Mouse (Mus musculus) testis, adult 2 months (tissue): Measurements from ENCODE around the gene Tac2. TPM values are rescaled to one million over a fixed set of nuclear protein-coding genes. Genes with fewer than 3 reads are reported as not detected.

Source experiments
- H3K27ac ChIP-seq: fragments of 200-500 bp; 2 replicates; pipeline ENCODE4 v1.5.1; 2012; ENCODE audit warnings: low read depth, low read length; ENCODE audit not compliant: control insufficient read depth, insufficient read depth
- H3K27me3 ChIP-seq: fragments of 200-500 bp; 2 replicates; pipeline ENCODE4 v1.6.1; 2012; ENCODE audit warnings: mild to moderate bottlenecking, low read length, moderate library complexity; ENCODE audit not compliant: control insufficient read depth, insufficient read depth
- H3K36me3 ChIP-seq: fragments of 200-500 bp; 2 replicates; pipeline ENCODE4 v1.6.1; 2012; ENCODE audit warnings: mild to moderate bottlenecking, low read length; ENCODE audit not compliant: control insufficient read depth, insufficient read depth
- H3K4me1 ChIP-seq: fragments of 200-500 bp; 2 replicates; pipeline ENCODE4 v1.6.1; 2012; ENCODE audit warnings: low read length; ENCODE audit not compliant: control insufficient read depth, insufficient read depth
- H3K4me3 ChIP-seq: fragments of 200-500 bp; 2 replicates; pipeline ENCODE4 v1.5.1; 2012; ENCODE audit warnings: low read depth, mild to moderate bottlenecking, low read length, moderate library complexity, mixed read lengths; ENCODE audit not compliant: control insufficient read depth
- CTCF ChIP-seq: fragments of 200-500 bp; IDR thresholded peaks from 2 replicates; pipeline ENCODE4 v1.5.1; 2012; ENCODE audit warnings: low read depth, mild to moderate bottlenecking, inconsistent platforms, low read length, moderate library complexity; ENCODE audit not compliant: control insufficient read depth, insufficient read depth, insufficient replicate concordance
- POLR2A ChIP-seq: fragments of 200-500 bp; IDR thresholded peaks from 2 replicates; pipeline ENCODE4 v1.6.1; 2012; ENCODE audit warnings: low read depth, mild to moderate bottlenecking, inconsistent platforms, low read length, moderate library complexity; ENCODE audit not compliant: control insufficient read depth
- polyA plus RNA-seq: library from polyadenylated mRNA; depleted of rRNA; stranded (reverse); fragments of >200 nt; gene quantifications from 2 replicates; pipeline ENCODE4 v1.2.3, GENCODE M21; 2012; rRNA removed

The Tac2 gene
- not detected in 2 replicates for polyA plus RNA-seq

- TF ChIP-seq POLR2A (no peak), CTCF (no peak)
- no peak within 1 kb of the TSS for H3K27ac ChIP-seq
- no peaks in the 10 kb centered on the region for H3K4me1 ChIP-seq
- no peak within 1 kb of the TSS for H3K4me3 ChIP-seq
- no peaks in the 10 kb centered on the region for H3K36me3 ChIP-seq
- no peaks in the 10 kb centered on the region for H3K27me3 ChIP-seq
Measured at GRCm38 (mm10) chr10:127724178-127724577, at the start of gene Tac2. Gene Tac2 (plus strand): TSS chr10:127724478.

- H3K36me3 ChIP-seq: peaks cover 4% of the 10 kb centered on the region; the same call in 1 of the 2 replicates
- peaks cover 4% of the 10 kb centered on the region for H3K4me1 ChIP-seq
- peak overlapping the region; percentile 81 for H3K4me3 ChIP-seq
- H3K27ac ChIP-seq: peak overlapping the region; percentile 82
- no peaks in the 10 kb centered on the region for H3K27me3 ChIP-seq
- TF ChIP-seq CTCF (peak; percentile 68; the same call in 1 of the 2 replicates), POLR2A (no peak)
Measured at GRCm38 (mm10) chr10:127674794-127675522, 49.3 kb upstream of the Tac2 start.

DNA sequence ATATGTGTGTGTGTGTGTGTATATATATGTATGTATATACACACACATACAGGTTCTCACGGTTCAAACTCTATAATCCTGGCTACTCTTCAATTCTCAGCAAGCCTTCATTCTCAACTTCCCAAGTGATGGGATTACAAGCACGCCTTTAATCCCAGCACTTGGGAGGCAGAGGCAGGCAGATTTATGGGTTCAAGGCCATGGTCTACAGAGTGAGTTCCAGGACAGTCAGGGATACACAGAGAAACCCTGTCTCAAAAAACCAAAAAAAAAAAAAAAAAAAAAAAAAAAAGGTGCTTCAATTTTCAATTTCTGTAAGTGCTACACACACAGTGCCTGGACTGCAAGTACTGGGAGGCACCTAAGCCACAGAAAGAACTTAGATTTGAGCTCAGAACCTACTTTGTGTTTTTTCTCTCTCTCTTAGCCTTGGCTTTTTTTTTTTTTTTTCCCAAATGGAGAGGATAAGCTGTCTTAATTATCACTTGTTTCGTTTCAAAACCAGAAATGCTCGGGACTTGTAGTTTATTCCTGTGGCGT, 48.3 kb upstream of the Tac2 start:
- H3K36me3 ChIP-seq: peaks cover 4% of the 10 kb centered on the region; the same call in 1 of the 2 replicates
- H3K27ac ChIP-seq: peak overlapping the region; percentile 92
- no peaks in the 10 kb centered on the region for H3K27me3 ChIP-seq
- TF ChIP-seq POLR2A: no peak
- TF ChIP-seq CTCF: no peak
- H3K4me3 ChIP-seq: peak overlapping the region; percentile 90; the same call in 1 of the 2 replicates
- peaks cover 4% of the 10 kb centered on the region for H3K4me1 ChIP-seq

- TF ChIP-seq CTCF: no peak
- TF ChIP-seq POLR2A: peak; percentile 94
- peaks cover 4% of the 10 kb centered on the region for H3K4me1 ChIP-seq
- peak overlapping the region; percentile 90 for H3K4me3 ChIP-seq
- H3K36me3 ChIP-seq: peaks cover 4% of the 10 kb centered on the region; the same call in 1 of the 2 replicates
- peak overlapping the region; percentile 92 for H3K27ac ChIP-seq
- H3K27me3 ChIP-seq: no peaks in the 10 kb centered on the region
Measured at GRCm38 (mm10) chr10:127676691-127677548, 47.4 kb upstream of the Tac2 start.

DNA sequence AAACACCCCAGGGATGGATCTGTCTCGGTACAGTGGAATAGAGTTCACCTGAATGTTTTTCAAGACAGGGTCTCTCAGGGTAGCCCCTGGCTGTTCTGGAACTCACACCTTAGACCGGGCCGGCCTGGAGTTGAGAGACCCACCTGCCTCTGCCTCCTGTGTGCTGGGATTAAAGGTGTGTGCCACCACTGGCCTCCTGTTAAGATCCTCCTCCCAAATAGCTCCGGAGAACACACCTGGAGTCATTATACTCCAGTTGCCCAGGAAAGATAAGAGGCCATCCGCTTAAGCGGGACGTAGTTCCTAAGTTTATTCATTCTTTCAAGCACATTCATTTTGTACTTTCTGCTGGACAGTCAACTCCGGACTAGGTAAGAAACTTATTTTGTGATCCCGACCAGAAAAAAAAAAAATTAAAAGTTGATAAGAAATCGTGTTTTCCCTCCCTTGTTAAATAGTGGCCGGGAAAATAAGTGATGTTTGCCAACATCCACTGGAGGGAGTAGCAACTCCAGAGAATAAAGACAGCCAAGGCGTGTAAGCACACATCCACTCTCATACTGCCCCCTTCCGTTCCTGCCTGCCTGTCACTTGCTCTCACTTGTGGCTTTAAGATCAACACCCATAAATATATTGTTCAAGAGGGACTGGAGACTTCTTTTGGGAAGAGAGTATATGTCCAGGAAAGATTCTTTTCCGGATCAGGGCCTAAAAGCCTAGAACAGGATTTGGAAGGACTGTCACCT, 46.5 kb upstream of the Tac2 start:
- H3K4me3 ChIP-seq: peak overlapping the region; percentile 90
- TF ChIP-seq POLR2A (no peak), CTCF (peak; percentile 66; the same call in 1 of the 2 replicates)
- H3K27me3 ChIP-seq: no peaks in the 10 kb centered on the region
- H3K27ac ChIP-seq: peak overlapping the region; percentile 91
- H3K36me3 ChIP-seq: peaks cover 4% of the 10 kb centered on the region; the same call in 1 of the 2 replicates
- peaks cover 4% of the 10 kb centered on the region for H3K4me1 ChIP-seq

DNA sequence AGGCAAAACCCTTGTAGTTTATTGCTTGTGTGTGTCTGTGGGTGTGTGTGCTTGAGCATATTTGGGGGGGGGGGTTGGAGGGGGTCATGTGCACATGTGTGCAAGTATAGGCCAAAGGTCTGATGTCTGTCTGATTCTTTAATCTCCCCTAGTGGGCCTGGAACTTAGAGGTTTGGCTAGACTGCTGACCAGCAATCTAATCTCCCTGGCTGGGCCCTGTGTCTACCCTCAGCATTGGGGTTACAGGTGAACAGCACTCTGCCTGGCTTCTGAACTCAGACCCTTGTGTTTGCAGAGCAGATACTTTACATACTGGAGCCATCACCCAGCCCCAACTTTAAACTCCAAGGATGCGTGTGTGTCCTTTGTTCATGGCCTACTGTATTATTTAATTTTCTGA, 45.1 kb upstream of the Tac2 start:
- Histone ChIP-seq H3K36me3 (peaks cover 4% of the 10 kb centered on the region; the same call in 1 of the 2 replicates), H3K4me3 (peak overlapping the region; percentile 45), H3K27me3 (no peaks in the 10 kb centered on the region), H3K27ac (no peak overlapping the region), H3K4me1 (peaks cover 4% of the 10 kb centered on the region)
- TF ChIP-seq POLR2A (no peak), CTCF (no peak)
